ENCODE assay signal across 34 mouse cellular contexts in genomic region chr19:58767329-58767728, GRCm38 (mm10). TPM values are rescaled to one million over a fixed set of nuclear protein-coding genes. Genes with fewer than 3 reads are reported as not detected.
"Had no signal": no experiment of that assay in that cellular context is flagged by ENCODE, and none has a peak within 500 bp of the region (broad histone marks: within the 10 kb centered on the region; RNA-seq: fewer than 3 reads in every experiment).

No protein-coding gene starts in this region.

- H3K4me1 ChIP-seq: liver, embryonic 13.5 days had no signal

- H3K4me2 ChIP-seq: kidney, embryonic 15.5 days; liver, embryonic 13.5 days; midbrain, embryonic 13.5 days; neural tube, embryonic 13.5 days; stomach, embryonic 15.5 days had no signal

- H3K9me3 ChIP-seq: kidney, embryonic 15.5 days; liver, embryonic 13.5 days; midbrain, embryonic 13.5 days; neural tube, embryonic 13.5 days; stomach, embryonic 15.5 days had no signal

- H3K9ac ChIP-seq: kidney, embryonic 15.5 days; liver, embryonic 13.5 days; midbrain, embryonic 13.5 days; neural tube, embryonic 13.5 days; stomach, embryonic 15.5 days had no signal

- H3K4me3 ChIP-seq: kidney, embryonic 15.5 days; left cerebral cortex, adult 2 months; liver, embryonic 13.5 days; midbrain, embryonic 13.5 days; myocyte; neural tube, embryonic 13.5 days; stomach, embryonic 15.5 days had no signal

- ATAC-seq: intestine, postnatal 0 days; midbrain, embryonic 13.5 days; midbrain, embryonic 16.5 days had no signal

- H3K27ac ChIP-seq: kidney, embryonic 15.5 days; left cerebral cortex, adult 2 months; liver, embryonic 13.5 days; midbrain, embryonic 13.5 days; neural tube, embryonic 13.5 days; stomach, embryonic 15.5 days had no signal

- H3K36me3 ChIP-seq: kidney, embryonic 15.5 days; liver, embryonic 13.5 days; midbrain, embryonic 13.5 days; neural tube, embryonic 13.5 days; stomach, embryonic 15.5 days had no signal

- H3K27me3 ChIP-seq: liver, embryonic 13.5 days; stomach, embryonic 15.5 days had no signal

- DNase-seq: kidney, adult 8-10 months; kidney, postnatal 25 days; layer of hippocampus, postnatal 36 days; liver, embryonic 13.5 days; lung, adult 2 months; lung, postnatal 14 days; lung, postnatal 4 days; right cerebral cortex, adult 18-20 months; right cerebral cortex, postnatal 14 days; spleen, adult 18-20 months; thymus, adult 18-20 months; thymus, postnatal 36 days had no signal

RNA-seq across cellular contexts. Expression of gene Pnliprp2, which starts 7.8 kb away (rescaled TPM):
- total RNA-seq: left cerebral cortex, adult 2 months; left cerebral cortex, postnatal 14 days; megakaryocyte progenitor cell, adult 5-6 weeks; megakaryocyte-erythroid progenitor cell, adult 5-6 weeks; monocyte, adult 5-6 weeks; neutrophil, adult 5-6 weeks had no signal
- polyA plus RNA-seq: liver, adult 2 months; lung, adult 2 months; midbrain, embryonic 16.5 days; myocyte had no signal

RNA-seq across cellular contexts. Expression of gene 1700019N19Rik, which starts 26.9 kb away (rescaled TPM):
- total RNA-seq: left cerebral cortex, adult 2 months; left cerebral cortex, postnatal 14 days; liver, adult 2 months; megakaryocyte progenitor cell, adult 5-6 weeks; megakaryocyte-erythroid progenitor cell, adult 5-6 weeks; monocyte, adult 5-6 weeks; neutrophil, adult 5-6 weeks had no signal
- polyA plus RNA-seq: intestine, postnatal 0 days; kidney, embryonic 15.5 days; large intestine, adult 2 months; limb, embryonic 11.5 days; limb, embryonic 14.5 days; liver, adult 2 months; liver, embryonic 16.5 days; lung, adult 2 months; lung, embryonic 16.5 days; midbrain, embryonic 13.5 days; midbrain, embryonic 16.5 days; myocyte; neural tube, embryonic 13.5 days had no signal

RNA-seq across cellular contexts. Expression of gene Pnliprp1, which starts 38.6 kb away (rescaled TPM):
- total RNA-seq: layer of hippocampus, adult 8-10 months; layer of hippocampus, postnatal 10 days; layer of hippocampus, postnatal 36 days; left cerebral cortex, adult 2 months; left cerebral cortex, postnatal 14 days; megakaryocyte progenitor cell, adult 5-6 weeks; megakaryocyte-erythroid progenitor cell, adult 5-6 weeks; monocyte, adult 5-6 weeks; neutrophil, adult 5-6 weeks had no signal
- polyA plus RNA-seq: limb, embryonic 11.5 days; myocyte; neural tube, embryonic 13.5 days; urinary bladder, adult 2 months had no signal
